Mouse (Mus musculus) left cerebral cortex, postnatal 25 days (tissue): ENCODE results near the gene Styxl1. TPM values are rescaled to one million over a fixed set of nuclear protein-coding genes. Genes with fewer than 3 reads are reported as not detected.

Experiments used
- DNase-seq, 2 experiments: peaks; one replicate each; pipeline ENCODE4 v3.0.0; 2022; ENCODE audit warnings: low spot score in 2 of 2, mixed read lengths in 1 of 2
- intact Hi-C: fragments of 180-260 bp; cut with DNase I; formaldehyde crosslinking; loops from one replicate; pipeline ENCODE4 v1.15.1; 2025
- total RNA-seq, 2 experiments: library from RNA; stranded (reverse); gene quantifications; 2 replicates each; pipeline ENCODE4 v1.2.3; 2021

Gene Styxl1
- total RNA-seq, 2 experiments from 2014 or later = not detected

- intact Hi-C loops = no loop called here
- no peak for DNase-seq
Observed at GRCm38 (mm10) chr5:135730916-135731315, 47.3 kb downstream of the Styxl1 start.

DNA sequence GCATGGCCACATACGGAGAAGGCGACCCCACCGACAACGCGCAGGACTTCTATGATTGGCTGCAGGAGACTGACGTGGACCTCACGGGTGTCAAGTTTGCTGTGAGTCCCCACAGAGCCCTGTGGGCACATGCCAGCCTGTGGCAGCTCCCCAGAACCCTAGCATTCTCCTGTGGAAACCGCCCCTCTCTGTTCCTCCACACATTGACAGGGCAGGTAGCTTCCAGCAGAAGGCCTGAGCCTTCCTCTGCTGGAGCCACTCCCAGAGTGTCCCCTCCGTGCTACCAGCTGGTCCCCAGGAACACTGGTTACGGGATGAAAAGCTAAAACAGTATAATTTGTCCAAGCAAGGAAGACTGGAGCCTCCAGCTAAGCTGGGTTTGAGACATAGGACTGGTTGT is 47.9 kb downstream of the Styxl1 start:
- DNase-seq = no peak

GRCm38 (mm10) chr5:135729351-135729750 is 48.8 kb downstream of the Styxl1 start:
- intact Hi-C loops = no loop called here

More for the DNA sequence above, 47.9 kb downstream of the Styxl1 start:
- intact Hi-C loops = no loop called here

DNA sequence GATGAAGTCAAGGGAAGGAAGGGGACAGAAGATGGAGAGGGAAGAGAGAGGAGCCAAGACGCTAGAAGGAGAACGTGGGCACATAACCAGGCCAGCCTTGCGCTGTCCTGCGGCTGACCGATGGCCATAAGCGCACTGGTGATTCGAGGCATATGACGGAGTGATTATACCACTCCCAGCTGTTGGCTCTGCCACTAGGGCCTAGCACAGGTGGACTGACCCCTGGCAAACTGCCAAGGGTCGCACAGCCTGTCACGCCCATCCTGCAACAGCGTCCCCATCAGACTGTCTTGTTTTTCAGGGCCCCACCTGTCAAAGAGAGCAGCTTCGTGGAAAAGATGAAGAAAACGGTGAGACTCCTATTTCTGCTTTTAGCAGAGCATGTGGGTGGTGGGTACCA is 49.8 kb downstream of the Styxl1 start:
- DNase-seq = no peak
- intact Hi-C loops = no loop called here

More at GRCm38 (mm10) chr5:135729351-135729750, 48.8 kb downstream of the Styxl1 start:
- no peak for DNase-seq

- intact Hi-C loops = no loop called here
- no peak for DNase-seq
Observed at GRCm38 (mm10) chr5:135727871-135728270, 50.3 kb downstream of the Styxl1 start.

GRCm38 (mm10) chr5:135726641-135727346 is 51.4 kb downstream of the Styxl1 start:
- intact Hi-C loops = no loop called here
- DNase-seq = no peak

GRCm38 (mm10) chr5:135725991-135726390 is 52.2 kb downstream of the Styxl1 start:
- intact Hi-C loops = no loop called here

DNA sequence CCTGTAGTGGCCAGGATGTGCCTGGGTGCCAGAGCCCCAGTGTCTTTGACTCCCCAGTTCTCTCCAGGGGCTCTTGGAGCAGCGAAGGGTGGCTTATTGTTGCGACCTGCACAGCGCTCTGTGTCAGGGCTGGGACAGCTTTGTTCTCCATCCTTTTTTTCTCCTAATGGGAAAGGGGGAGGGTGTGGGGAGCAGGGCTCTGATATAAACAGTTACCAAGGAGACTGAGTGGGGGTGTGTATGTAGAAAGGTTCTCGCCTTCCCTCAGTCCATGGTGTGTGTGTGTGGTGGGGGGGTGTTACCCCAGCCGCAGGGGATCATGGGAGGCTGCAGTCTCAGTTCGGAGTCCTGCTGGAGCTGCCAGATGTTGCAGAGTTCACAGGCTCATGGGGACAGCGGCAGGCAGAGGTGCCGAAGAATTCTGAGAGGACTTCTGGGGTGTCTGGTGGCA is 52.8 kb downstream of the Styxl1 start:
- peak; percentile 47 to 71 for DNase-seq
- intact Hi-C loops = no loop called here

More at GRCm38 (mm10) chr5:135725991-135726390, 52.2 kb downstream of the Styxl1 start:
- DNase-seq = no peak

DNA sequence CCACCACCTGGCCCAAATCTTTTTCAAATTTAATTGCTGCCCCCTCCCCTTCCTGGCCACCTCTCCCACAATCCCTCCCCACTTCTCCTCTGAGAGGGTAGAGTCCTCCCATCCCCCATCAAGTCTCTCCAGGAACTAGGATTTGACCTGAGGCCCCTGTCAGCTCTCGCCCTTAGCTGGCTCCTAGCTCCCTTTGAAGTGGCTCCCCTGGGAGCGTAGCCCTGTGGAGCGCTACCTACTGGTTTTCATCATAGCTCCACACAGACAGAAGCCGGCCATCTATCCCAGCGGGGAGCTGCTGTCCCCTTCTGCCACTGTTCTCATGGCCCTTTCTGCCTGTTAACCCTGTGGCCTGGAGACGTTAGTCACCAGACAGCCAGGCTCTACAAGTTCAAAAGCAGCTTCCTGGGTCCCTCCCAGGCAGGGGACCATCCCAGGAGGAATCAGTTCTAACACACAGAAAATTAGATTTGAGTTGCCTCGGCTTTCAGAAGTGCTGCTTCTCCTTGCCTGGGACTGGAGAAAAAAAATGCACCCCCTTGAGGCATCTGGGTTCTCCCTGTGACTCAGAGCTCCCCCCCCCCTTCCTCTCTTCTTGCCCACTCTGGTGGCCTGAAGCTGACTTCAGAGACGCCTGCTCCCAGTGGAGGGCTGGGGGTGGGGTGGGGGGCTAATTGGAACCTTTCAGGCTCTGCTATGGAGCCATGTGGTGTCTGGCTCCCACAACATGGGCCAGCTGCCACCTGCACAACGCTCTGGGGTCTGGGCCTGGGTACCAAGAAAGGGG is 53.5 kb downstream of the Styxl1 start:
- intact Hi-C loops = no loop called here
- no peak for DNase-seq

DNA sequence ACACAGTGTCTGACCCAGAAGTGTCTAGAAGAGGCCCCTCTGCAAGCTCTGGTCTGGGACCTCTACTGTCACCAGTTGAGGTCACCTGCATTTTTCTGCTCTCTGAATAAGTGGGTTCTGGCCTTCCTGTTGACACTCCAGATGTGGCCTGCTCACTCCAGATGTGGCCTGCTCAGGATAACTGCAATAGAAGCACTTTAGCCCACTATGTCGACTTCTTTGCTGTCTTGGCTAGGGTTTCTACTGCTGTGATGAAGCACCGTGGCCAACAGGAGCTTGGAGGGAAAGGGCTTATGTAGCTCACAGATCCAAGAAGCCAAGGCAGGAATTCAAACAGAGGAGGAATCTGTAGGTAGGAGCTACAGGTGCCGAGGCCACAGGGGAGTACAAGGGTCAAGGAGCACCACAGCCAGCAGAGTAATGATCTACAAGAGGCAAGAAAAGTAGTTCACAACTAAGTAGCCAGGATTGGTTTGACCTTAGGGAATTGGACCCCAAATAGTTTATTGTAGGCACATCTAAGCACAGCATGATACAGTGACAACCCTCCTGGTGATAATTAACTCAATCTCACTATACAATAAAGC is 54.9 kb downstream of the Styxl1 start:
- intact Hi-C loops = no loop called here

DNA sequence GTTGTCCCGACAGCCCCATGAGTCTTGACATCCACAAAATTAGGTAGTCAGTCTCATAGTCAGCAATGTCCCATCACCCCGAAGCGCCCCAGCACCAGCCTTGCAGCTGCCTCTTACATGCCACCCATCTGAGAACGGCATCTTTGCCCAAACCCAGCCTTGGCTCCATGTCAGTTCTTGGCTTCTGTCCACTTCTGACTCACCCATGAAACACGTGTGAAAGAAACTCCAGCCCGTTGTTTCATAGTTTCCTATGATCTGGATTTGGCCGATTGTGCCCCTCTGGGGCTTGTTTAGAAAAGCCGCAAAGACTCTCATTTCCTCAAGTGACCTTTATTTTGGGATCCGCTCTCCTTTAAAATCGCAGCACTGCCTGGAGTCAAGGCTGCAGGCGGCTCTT is 56.1 kb downstream of the Styxl1 start:
- intact Hi-C loops = no loop called here
- peak in 1 of 2 experiments; percentile 72 for DNase-seq

More for the DNA sequence above, 54.9 kb downstream of the Styxl1 start:
- DNase-seq = no peak

GRCm38 (mm10) chr5:135721076-135721475 is 57.1 kb downstream of the Styxl1 start:
- no peak for DNase-seq
- intact Hi-C loops = no loop called here

GRCm38 (mm10) chr5:135720121-135720520 is 58.1 kb downstream of the Styxl1 start:
- intact Hi-C loops = no loop called here
- DNase-seq = no peak

GRCm38 (mm10) chr5:135719586-135720120 is 58.5 kb downstream of the Styxl1 start:
- no peak for DNase-seq

GRCm38 (mm10) chr5:135715624-135716023 is 62.6 kb downstream of the Styxl1 start:
- DNase-seq = no peak
- intact Hi-C loops = no loop called here

More at GRCm38 (mm10) chr5:135719586-135720120, 58.5 kb downstream of the Styxl1 start:
- intact Hi-C loops = no loop called here

GRCm38 (mm10) chr5:135713441-135714218 is 64.6 kb downstream of the Styxl1 start:
- intact Hi-C loops = no loop called here
- peak; percentile 50 to 88 for DNase-seq

- DNase-seq = peak; percentile 58 to 93
Observed at GRCm38 (mm10) chr5:135712803-135713202, 65.4 kb downstream of the Styxl1 start.

DNA sequence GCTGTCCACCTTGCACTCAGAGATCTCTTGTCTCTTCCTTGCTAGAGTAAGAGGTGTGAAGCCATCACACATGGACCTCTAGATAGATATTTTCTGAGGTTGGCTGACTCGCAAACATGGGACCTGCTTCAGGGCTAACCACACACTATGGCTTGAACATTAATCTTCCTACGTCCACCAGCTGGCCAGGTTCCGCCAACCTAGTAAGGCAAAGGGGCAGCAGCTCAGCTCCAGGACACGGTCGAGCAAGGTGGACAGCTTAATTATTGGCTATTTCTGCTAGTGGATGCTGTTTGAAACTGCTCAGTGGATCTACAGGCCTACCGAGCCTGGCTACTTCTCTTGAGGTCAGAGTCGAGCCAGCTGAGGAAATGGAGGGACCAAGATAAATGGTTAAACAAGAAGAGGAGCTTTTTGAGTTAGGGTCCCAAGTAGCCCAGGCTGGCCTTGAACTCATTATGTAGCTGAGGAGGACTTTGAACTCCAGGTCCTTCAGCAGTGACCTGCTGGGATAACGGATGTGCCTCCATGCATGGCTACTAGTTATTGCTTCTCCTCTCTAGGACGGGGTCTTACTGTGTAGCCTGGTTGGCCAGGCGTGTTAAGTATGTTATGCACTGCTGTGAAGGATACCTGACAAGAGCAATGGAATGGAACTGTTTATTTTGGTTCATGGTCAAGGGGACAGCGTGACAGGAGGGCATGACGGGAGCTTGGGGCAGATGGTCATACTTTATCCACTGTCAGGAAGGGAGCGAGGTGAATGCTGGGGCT is 66.4 kb downstream of the Styxl1 start:
- no peak for DNase-seq
- intact Hi-C loops = loop anchor here (2.0 kb wide), 1 partner anchor 23 kb away; no protein-coding TSS in a partner anchor

More at GRCm38 (mm10) chr5:135712803-135713202, 65.4 kb downstream of the Styxl1 start:
- intact Hi-C loops = no loop called here
